Mouse (Mus musculus) heart, embryonic 10.5 days (tissue): Measurements from ENCODE around the gene Ppa1. TPM values are rescaled to one million over a fixed set of nuclear protein-coding genes. Genes with fewer than 3 reads are reported as not detected.

Source experiments
- DNase-seq: peaks from one replicate; pipeline ENCODE4 v3.0.0-alpha.2; 2017; ENCODE audit warnings: low spot score
- H3K27ac ChIP-seq: fragments of 300-500 bp; sonication (generic); 2 replicates; pipeline ENCODE4 v1.5.1; 2016; ENCODE audit warnings: mild to moderate bottlenecking
- H3K27me3 ChIP-seq: fragments of 300-500 bp; sonication (generic); 2 replicates; pipeline ENCODE4 v1.6.1; 2016; ENCODE audit warnings: mild to moderate bottlenecking; ENCODE audit not compliant: poor library complexity, insufficient read depth, severe bottlenecking
- H3K36me3 ChIP-seq: fragments of 300-500 bp; sonication (generic); 2 replicates; pipeline ENCODE4 v1.6.1; 2016; ENCODE audit warnings: mild to moderate bottlenecking, moderate library complexity
- H3K4me1 ChIP-seq: fragments of 300-500 bp; sonication (generic); 2 replicates; pipeline ENCODE4 v1.6.1; 2016; ENCODE audit warnings: mild to moderate bottlenecking
- H3K4me3 ChIP-seq: fragments of 300-500 bp; sonication (generic); 2 replicates; pipeline ENCODE4 v1.5.1; 2016; ENCODE audit warnings: mild to moderate bottlenecking, moderate library complexity
- H3K9me3 ChIP-seq: fragments of 300-500 bp; sonication (generic); 2 replicates; pipeline ENCODE4 v1.6.1; 2016; ENCODE audit warnings: mild to moderate bottlenecking, moderate library complexity
- WGBS: fragments of 180-500 bp; shearing (Covaris S2); methylation state at CpG from one replicate; pipeline ENCODE4 v1.1.7; 2016; 5-methylcytosine and 5-hydroxymethylcytosine counted together
- polyA plus RNA-seq: library from polyadenylated mRNA; unstranded; fragments of >200 nt; fragmentation: Nextera tagmentation; extraction: Ambion mirVana; gene quantifications from 2 replicates; pipeline ENCODE4 v1.2.1, GENCODE M21; 2016

The Ppa1 gene
- polyA plus RNA-seq, 1 experiment from 2014 or later: 245 TPM

- WGBS: 13% methylated on average over 36 of the region's 36 CpGs
- DNase-seq: peak; percentile 94
- peak within 1 kb of the TSS; percentile 88 for H3K27ac ChIP-seq
- H3K4me3 ChIP-seq: peak within 1 kb of the TSS; percentile 81
- H3K36me3 ChIP-seq: 0 out of 2 replicates have a peak, but pooled peaks cover 3% of the 10 kb centered on the region
- H3K4me1 ChIP-seq: peaks cover 21% of the 10 kb centered on the region
- H3K9me3 ChIP-seq: no peaks in the 10 kb centered on the region
- H3K27me3 ChIP-seq: peaks cover 30% of the 10 kb centered on the region
Measured at GRCm38 (mm10) chr10:61714771-61715461, 66.6 kb downstream of the Ppa1 start, which contains the start of gene Aifm2. Aifm2 (plus strand) TSS chr10:61715263.

- Histone ChIP-seq H3K27ac (peak overlapping the region; percentile 88), H3K27me3 (peaks cover 30% of the 10 kb centered on the region), H3K4me1 (peaks cover 21% of the 10 kb centered on the region), H3K9me3 (no peaks in the 10 kb centered on the region), H3K4me3 (peak overlapping the region; percentile 81), H3K36me3 (0 out of 2 replicates have a peak, but pooled peaks cover 3% of the 10 kb centered on the region)
- WGBS: 2% methylated on average over 11 of the region's 11 CpGs
- no peak for DNase-seq
Measured at GRCm38 (mm10) chr10:61715462-61715837, 67.1 kb downstream of the Ppa1 start.

DNA sequence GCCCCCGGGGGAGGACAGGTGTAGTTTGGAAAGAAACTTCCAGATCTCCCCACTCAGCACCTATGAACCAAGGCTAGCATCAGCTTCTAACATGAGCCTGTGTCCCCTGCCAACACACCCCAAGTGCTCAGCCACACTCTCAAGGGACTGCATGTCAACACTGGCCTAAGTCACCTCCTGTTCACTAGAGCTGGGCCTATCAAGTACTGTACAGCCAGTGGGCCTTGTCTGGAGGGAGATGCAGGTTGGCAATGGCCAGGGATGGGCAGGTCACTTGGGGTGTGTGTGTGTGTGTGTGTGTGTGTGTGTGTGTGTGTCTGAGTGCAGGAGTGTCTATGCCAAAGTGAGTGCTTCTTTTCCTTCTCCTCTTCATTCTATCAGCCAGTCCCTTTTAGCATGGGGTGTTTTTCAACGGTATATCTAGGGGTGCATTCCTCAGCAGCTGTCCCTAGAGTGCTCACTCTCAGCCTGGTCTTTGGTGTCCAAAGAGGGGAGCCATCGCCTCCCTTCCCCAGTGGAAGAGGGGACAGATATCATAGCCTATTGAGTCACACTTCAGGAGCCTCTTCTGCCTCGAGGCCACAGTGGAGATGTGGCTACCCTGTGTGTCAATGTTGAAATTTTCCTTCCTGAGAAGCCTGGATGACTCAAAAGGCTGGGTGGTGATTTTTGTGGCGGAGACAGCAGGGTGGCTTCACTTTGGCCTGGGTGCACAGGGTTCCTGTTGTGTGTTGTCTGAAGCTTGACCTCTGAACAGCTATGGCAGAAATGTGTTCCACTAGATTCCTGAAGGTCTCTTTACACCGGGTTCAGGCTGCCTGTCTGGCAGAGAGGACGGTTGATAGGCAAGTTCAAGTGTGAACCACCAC, 67.9 kb downstream of the Ppa1 start:
- Histone ChIP-seq H3K4me1 (peaks cover 21% of the 10 kb centered on the region), H3K36me3 (0 out of 2 replicates have a peak, but pooled peaks cover 3% of the 10 kb centered on the region), H3K9me3 (no peaks in the 10 kb centered on the region), H3K27ac (peak overlapping the region; percentile 88; the same call in 1 of the 2 replicates), H3K4me3 (peak overlapping the region; percentile 81), H3K27me3 (peaks cover 32% of the 10 kb centered on the region)
- DNase-seq: no peak
- WGBS: 70% methylated on average over 7 of the region's 7 CpGs

GRCm38 (mm10) chr10:61717406-61718296, 69.3 kb downstream of the Ppa1 start:
- no peak for DNase-seq
- H3K4me3 ChIP-seq: no peak overlapping the region
- H3K9me3 ChIP-seq: no peaks in the 10 kb centered on the region
- 86% methylated on average over 12 of the region's 12 CpGs for WGBS
- no peak overlapping the region for H3K27ac ChIP-seq
- H3K27me3 ChIP-seq: peaks cover 35% of the 10 kb centered on the region
- 0 out of 2 replicates have a peak, but pooled peaks cover 3% of the 10 kb centered on the region for H3K36me3 ChIP-seq
- peaks cover 21% of the 10 kb centered on the region for H3K4me1 ChIP-seq

GRCm38 (mm10) chr10:61720331-61720730, 72.0 kb downstream of the Ppa1 start:
- WGBS: 85% methylated on average over 7 of the region's 7 CpGs
- DNase-seq: no peak
- no peaks in the 10 kb centered on the region for H3K9me3 ChIP-seq
- no peak overlapping the region for H3K4me3 ChIP-seq
- peaks cover 12% of the 10 kb centered on the region for H3K4me1 ChIP-seq
- H3K36me3 ChIP-seq: 0 out of 2 replicates have a peak, but pooled peaks cover 3% of the 10 kb centered on the region
- no peak overlapping the region for H3K27ac ChIP-seq
- H3K27me3 ChIP-seq: peaks cover 18% of the 10 kb centered on the region

DNA sequence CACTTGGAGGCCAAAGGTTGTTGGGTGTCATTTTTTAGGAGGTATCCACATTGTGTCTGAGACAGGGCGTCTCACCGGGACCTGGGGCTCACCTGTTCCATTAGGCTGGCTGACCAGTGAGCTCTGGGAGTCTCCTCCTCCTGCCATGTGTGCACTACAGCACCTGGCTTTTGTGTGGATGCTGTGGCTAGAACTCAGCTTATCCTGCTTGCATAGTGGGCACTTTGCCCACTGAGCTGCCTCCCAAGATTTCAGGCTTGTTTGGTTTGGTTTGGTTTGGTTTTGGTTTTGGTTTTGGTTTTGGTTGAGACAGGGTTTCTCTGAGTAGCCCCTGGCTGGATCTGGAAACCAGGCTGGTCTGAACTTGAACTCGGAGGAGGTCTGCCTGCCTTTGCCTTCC, 73.9 kb downstream of the Ppa1 start:
- DNase-seq: no peak
- H3K27ac ChIP-seq: no peak overlapping the region
- whole genome bisulfite sequencing: 77% methylated on average over 3 of the region's 3 CpGs
- peaks cover 25% of the 10 kb centered on the region; the same call in 1 of the 2 replicates for H3K27me3 ChIP-seq
- no peak overlapping the region for H3K4me3 ChIP-seq
- H3K4me1 ChIP-seq: no peaks in the 10 kb centered on the region
- H3K9me3 ChIP-seq: no peaks in the 10 kb centered on the region
- H3K36me3 ChIP-seq: peaks cover 12% of the 10 kb centered on the region; the same call in 1 of the 2 replicates

- DNase-seq: no peak
- H3K4me1 ChIP-seq: no peaks in the 10 kb centered on the region
- H3K27me3 ChIP-seq: peaks cover 30% of the 10 kb centered on the region; the same call in 1 of the 2 replicates
- H3K9me3 ChIP-seq: no peaks in the 10 kb centered on the region
- H3K36me3 ChIP-seq: peaks cover 20% of the 10 kb centered on the region; the same call in 1 of the 2 replicates
- 67% methylated on average over 6 of the region's 6 CpGs for WGBS
- no peak overlapping the region for H3K4me3 ChIP-seq
- no peak overlapping the region for H3K27ac ChIP-seq
Measured at GRCm38 (mm10) chr10:61723271-61723670, 74.9 kb downstream of the Ppa1 start.

Other genes with a start within 250 kb of the Ppa1 start
- 0.28 TPM in 1 of 2 replicates, not detected in the other for gene Nodal, start 230.6 kb upstream of the Ppa1 start, polyA plus RNA-seq
- 51.2 and 53.1 TPM in 2 replicates for gene Eif4ebp2, start 195.9 kb upstream of the Ppa1 start, polyA plus RNA-seq
- 10.5 and 14.0 TPM in 2 replicates for gene Lrrc20, start 172.8 kb upstream of the Ppa1 start, polyA plus RNA-seq
- 0.06 and 0.11 TPM in 2 replicates for gene Npffr1, start 53.1 kb upstream of the Ppa1 start, polyA plus RNA-seq
- gene Sar1a, start 31.7 kb downstream of the Ppa1 start, polyA plus RNA-seq: 187 and 218 TPM in 2 replicates
- 26.8 and 39.2 TPM in 2 replicates for gene Tysnd1, start 47.0 kb downstream of the Ppa1 start, polyA plus RNA-seq
- gene Aifm2, start 66.7 kb downstream of the Ppa1 start, polyA plus RNA-seq: 13.1 and 23.0 TPM in 2 replicates
- 80.4 and 148 TPM in 2 replicates for gene H2afy2, start 135.6 kb downstream of the Ppa1 start, polyA plus RNA-seq